Mouse (Mus musculus): ENCODE results near the gene Igtp. TPM values are rescaled to one million over a fixed set of nuclear protein-coding genes. Genes with fewer than 3 reads are reported as not detected.
"Not testable (repeated sequence)": the region's sequence is repeated elsewhere in the genome, so short reads cannot be mapped to it uniquely, and the experiment has no call there.

Igtp gene
- polyA plus RNA-seq (2015; fragmentation: Nextera tagmentation; extraction: Ambion mirVana), result 4.9 and 5.2 TPM in 2 replicates

GRCm38 (mm10) chr11:58199229-58200037, at the start of gene Igtp, which contains the start of gene Irgm2:
Gene Igtp (plus strand): TSS chr11:58199556.
Gene Irgm2 (plus strand): TSS chr11:58199618.
- WGBS, result 9% methylated on average over 14 of the region's 15 CpGs
- peak within 1 kb of the TSS; percentile 72 for H3K4me3 ChIP-seq
- peak within 1 kb of the TSS; percentile 63 for H3K27ac ChIP-seq
- H3K36me3 ChIP-seq, H3K27me3 ChIP-seq, H3K4me1 ChIP-seq, H3K9me3 ChIP-seq: not testable (repeated sequence)
- H3K9ac ChIP-seq, result peak within 1 kb of the TSS; percentile 53
- peak within 1 kb of the TSS; percentile 68 for H3K4me2 ChIP-seq
- ATAC-seq (ENCODE audit: borderline replicate concordance, extremely low read depth, low FRiP score, low TSS enrichment), result peak; percentile 88

GRCm38 (mm10) chr11:58155458-58155857, 43.9 kb upstream of the Igtp start:
- Histone ChIP-seq H3K4me1 (no peaks in the 10 kb centered on the region), H3K36me3 (peaks cover 75% of the 10 kb centered on the region), H3K27me3 (no peaks in the 10 kb centered on the region), H3K27ac (no peak overlapping the region), H3K4me3 (no peak overlapping the region), H3K9ac (no peak overlapping the region), H3K9me3 (no peaks in the 10 kb centered on the region), H3K4me2 (no peak overlapping the region)
- no peak for ATAC-seq (ENCODE audit: borderline replicate concordance, extremely low read depth, low FRiP score, low TSS enrichment)
- WGBS, result 78% methylated on average over 9 of the region's 9 CpGs

GRCm38 (mm10) chr11:58156871-58157270, 42.5 kb upstream of the Igtp start:
- Histone ChIP-seq H3K4me3 (no peak overlapping the region), H3K4me1 (no peaks in the 10 kb centered on the region), H3K27ac (no peak overlapping the region), H3K4me2 (no peak overlapping the region), H3K27me3 (no peaks in the 10 kb centered on the region), H3K36me3 (peaks cover 73% of the 10 kb centered on the region), H3K9ac (no peak overlapping the region), H3K9me3 (no peaks in the 10 kb centered on the region)
- no peak for ATAC-seq (ENCODE audit: borderline replicate concordance, extremely low read depth, low FRiP score, low TSS enrichment)
- 67% methylated on average over 3 of the region's 3 CpGs for WGBS

GRCm38 (mm10) chr11:58165072-58165471, 34.3 kb upstream of the Igtp start:
- Histone ChIP-seq H3K4me1 (peaks cover 10% of the 10 kb centered on the region; the same call in 1 of the 2 replicates), H3K27me3 (no peaks in the 10 kb centered on the region), H3K4me3 (no peak overlapping the region), H3K9ac (no peak overlapping the region), H3K27ac (no peak overlapping the region), H3K4me2 (no peak overlapping the region), H3K9me3 (no peaks in the 10 kb centered on the region), H3K36me3 (peaks cover 44% of the 10 kb centered on the region)
- no peak for ATAC-seq (ENCODE audit: borderline replicate concordance, extremely low read depth, low FRiP score, low TSS enrichment)
- WGBS, result 93% methylated on average over 2 of the region's 2 CpGs

GRCm38 (mm10) chr11:58167822-58168166, 31.6 kb upstream of the Igtp start:
- H3K27ac ChIP-seq, result peak overlapping the region; percentile 73; the same call in 1 of the 2 replicates
- ATAC-seq (ENCODE audit: borderline replicate concordance, extremely low read depth, low FRiP score, low TSS enrichment), result no peak
- 1% methylated on average over 8 of the region's 8 CpGs for WGBS

GRCm38 (mm10) chr11:58168167-58168915, 31.0 kb upstream of the Igtp start, which contains the start of gene Gemin5:
Gene Gemin5 (minus strand): TSS chr11:58168539.
- WGBS, result under 1% methylated on average over 68 of the region's 71 CpGs
- Histone ChIP-seq H3K4me2 (peak within 1 kb of the TSS; percentile 84), H3K27ac (peak within 1 kb of the TSS; percentile 73), H3K4me3 (peak within 1 kb of the TSS; percentile 98), H3K36me3 (peaks cover 27% of the 10 kb centered on the region), H3K27me3 (no peaks in the 10 kb centered on the region), H3K4me1 (peaks cover 22% of the 10 kb centered on the region), H3K9ac (peak within 1 kb of the TSS; percentile 81), H3K9me3 (no peaks in the 10 kb centered on the region)
- peak; percentile 88 for ATAC-seq (ENCODE audit: borderline replicate concordance, extremely low read depth, low FRiP score, low TSS enrichment)

More at GRCm38 (mm10) chr11:58167822-58168166, 31.6 kb upstream of the Igtp start:
- Histone ChIP-seq H3K4me3 (peak overlapping the region; percentile 98), H3K4me2 (peak overlapping the region; percentile 84), H3K9me3 (no peaks in the 10 kb centered on the region), H3K36me3 (peaks cover 28% of the 10 kb centered on the region), H3K9ac (peak overlapping the region; percentile 81), H3K4me1 (peaks cover 21% of the 10 kb centered on the region), H3K27me3 (no peaks in the 10 kb centered on the region)

- Histone ChIP-seq H3K4me1 (peaks cover 22% of the 10 kb centered on the region), H3K27ac (no peak overlapping the region), H3K4me3 (no peak overlapping the region), H3K9me3 (no peaks in the 10 kb centered on the region), H3K27me3 (no peaks in the 10 kb centered on the region), H3K36me3 (peaks cover 28% of the 10 kb centered on the region), H3K4me2 (no peak overlapping the region), H3K9ac (no peak overlapping the region)
- WGBS, result 49% methylated on average over 4 of the region's 4 CpGs
- ATAC-seq (ENCODE audit: borderline replicate concordance, extremely low read depth, low FRiP score, low TSS enrichment), result no peak
Measured at GRCm38 (mm10) chr11:58169666-58170065, 29.7 kb upstream of the Igtp start.

GRCm38 (mm10) chr11:58171459-58172091, 27.8 kb upstream of the Igtp start, which contains the start of gene Mrpl22:
Gene Mrpl22 (plus strand): TSS chr11:58171661.
- ATAC-seq (ENCODE audit: borderline replicate concordance, extremely low read depth, low FRiP score, low TSS enrichment), result peak; percentile 75
- Histone ChIP-seq H3K36me3 (peaks cover 33% of the 10 kb centered on the region), H3K27me3 (no peaks in the 10 kb centered on the region), H3K9ac (peak within 1 kb of the TSS; percentile 77), H3K4me3 (peak within 1 kb of the TSS; percentile 85), H3K4me1 (peaks cover 22% of the 10 kb centered on the region), H3K27ac (peak within 1 kb of the TSS; percentile 41), H3K4me2 (peak within 1 kb of the TSS; percentile 61), H3K9me3 (no peaks in the 10 kb centered on the region)
- WGBS, result under 1% methylated on average over 34 of the region's 34 CpGs

- Histone ChIP-seq H3K27ac (no peak overlapping the region), H3K9me3 (no peaks in the 10 kb centered on the region), H3K4me3 (no peak overlapping the region), H3K9ac (no peak overlapping the region), H3K27me3 (no peaks in the 10 kb centered on the region), H3K4me1 (no peaks in the 10 kb centered on the region), H3K4me2 (no peak overlapping the region), H3K36me3 (peaks cover 41% of the 10 kb centered on the region)
- WGBS, result 25% methylated on average over 3 of the region's 3 CpGs
- ATAC-seq (ENCODE audit: borderline replicate concordance, extremely low read depth, low FRiP score, low TSS enrichment), result 0 out of 2 replicates have a peak, but pooled peaks have one; percentile 35
Measured at GRCm38 (mm10) chr11:58179563-58179962, 19.8 kb upstream of the Igtp start.

- H3K9me3 ChIP-seq; H3K4me2 ChIP-seq; H3K4me1 ChIP-seq; H3K9ac ChIP-seq; ATAC-seq (ENCODE audit: borderline replicate concordance, extremely low read depth, low FRiP score, low TSS enrichment); H3K27ac ChIP-seq; H3K4me3 ChIP-seq; H3K27me3 ChIP-seq: not testable (repeated sequence)
- peaks cover 38% of the 10 kb centered on the region for H3K36me3 ChIP-seq
- 89% methylated on average over 6 of the region's 6 CpGs for WGBS
Measured at GRCm38 (mm10) chr11:58179986-58180385, 19.4 kb upstream of the Igtp start.

- no peak overlapping the region for H3K4me3 ChIP-seq
- no peak overlapping the region for H3K4me2 ChIP-seq
- no peaks in the 10 kb centered on the region for H3K9me3 ChIP-seq
- no peaks in the 10 kb centered on the region for H3K27me3 ChIP-seq
- 84% methylated on average over 7 of the region's 7 CpGs for WGBS
- H3K4me1 ChIP-seq, result no peaks in the 10 kb centered on the region
- no peak for ATAC-seq (ENCODE audit: borderline replicate concordance, extremely low read depth, low FRiP score, low TSS enrichment)
- no peak overlapping the region for H3K27ac ChIP-seq
- peaks cover 30% of the 10 kb centered on the region for H3K36me3 ChIP-seq
- H3K9ac ChIP-seq, result no peak overlapping the region
Measured at GRCm38 (mm10) chr11:58180756-58181155, 18.6 kb upstream of the Igtp start.

Data from lung, embryonic 15.5 days (tissue).